Mouse (Mus musculus) forebrain, embryonic 10.5 days (tissue): ENCODE data around the gene Nmrk2. TPM values are rescaled to one million over a fixed set of nuclear protein-coding genes. Genes with fewer than 3 reads are reported as not detected.

Source experiments
- DNase-seq: peaks from one replicate; pipeline ENCODE4 v3.0.0-alpha.2; 2017; ENCODE audit warnings: low spot score; ENCODE audit errors: extremely low spot score
- H3K27ac ChIP-seq: fragments of 300-500 bp; sonication (generic); 2 replicates; pipeline ENCODE4 v1.5.1; 2016; ENCODE audit warnings: mild to moderate bottlenecking
- H3K27me3 ChIP-seq: fragments of 300-500 bp; sonication (generic); 2 replicates; pipeline ENCODE4 v1.6.1; 2016; ENCODE audit warnings: mild to moderate bottlenecking; ENCODE audit not compliant: poor library complexity, severe bottlenecking
- H3K36me3 ChIP-seq: fragments of 300-500 bp; sonication (generic); replicated peaks from 2 replicates; pipeline ENCODE4 v1.6.1; 2016; ENCODE audit warnings: mild to moderate bottlenecking, moderate library complexity
- H3K4me1 ChIP-seq: fragments of 300-500 bp; sonication (generic); 2 replicates; pipeline ENCODE4 v1.6.1; 2016
- H3K4me3 ChIP-seq: fragments of 300-500 bp; sonication (generic); 2 replicates; pipeline ENCODE4 v1.5.1; 2016; ENCODE audit warnings: mild to moderate bottlenecking, moderate library complexity
- H3K9me3 ChIP-seq: fragments of 300-500 bp; sonication (generic); 2 replicates; pipeline ENCODE4 v1.6.1; 2016; ENCODE audit warnings: mild to moderate bottlenecking, moderate library complexity
- WGBS: fragments of 180-500 bp; shearing (Covaris S2); methylation state at CpG from one replicate; pipeline ENCODE4 v1.1.7; 2016; 5-methylcytosine and 5-hydroxymethylcytosine counted together
- polyA plus RNA-seq: library from polyadenylated mRNA; unstranded; fragments of >200 nt; fragmentation: Nextera tagmentation; extraction: Ambion mirVana; gene quantifications from 2 replicates; pipeline ENCODE4 v1.2.1, GENCODE M21; 2016

Gene Nmrk2
- polyA plus RNA-seq, 1 experiment from 2014 or later, result not detected

- H3K4me3 ChIP-seq, result peak within 1 kb of the TSS; percentile 88
- H3K9me3 ChIP-seq, result no peaks in the 10 kb centered on the region
- peak; percentile 100 for DNase-seq
- no peaks in the 10 kb centered on the region for H3K27me3 ChIP-seq
- 1% methylated on average over 64 of the region's 64 CpGs for WGBS
- peaks cover 41% of the 10 kb centered on the region for H3K4me1 ChIP-seq
- peak within 1 kb of the TSS; percentile 90 for H3K27ac ChIP-seq
- peaks cover 31% of the 10 kb centered on the region for H3K36me3 ChIP-seq
Measured at GRCm38 (mm10) chr10:81167200-81168086, 34.4 kb downstream of the Nmrk2 start, which contains the start of gene Pias4. Gene Pias4 (minus strand): TSS chr10:81167923.

GRCm38 (mm10) chr10:81165118-81165517, 36.7 kb downstream of the Nmrk2 start:
- Histone ChIP-seq H3K4me3 (no peak overlapping the region), H3K9me3 (no peaks in the 10 kb centered on the region), H3K36me3 (peaks cover 54% of the 10 kb centered on the region), H3K27me3 (no peaks in the 10 kb centered on the region), H3K27ac (no peak overlapping the region), H3K4me1 (peaks cover 48% of the 10 kb centered on the region)
- 90% methylated on average over 8 of the region's 8 CpGs for WGBS
- DNase-seq, result no peak

GRCm38 (mm10) chr10:81162318-81162652, 39.6 kb downstream of the Nmrk2 start:
- Histone ChIP-seq H3K4me1 (peaks cover 29% of the 10 kb centered on the region), H3K27ac (no peak overlapping the region), H3K9me3 (no peaks in the 10 kb centered on the region), H3K36me3 (peaks cover 81% of the 10 kb centered on the region), H3K27me3 (no peaks in the 10 kb centered on the region), H3K4me3 (no peak overlapping the region)
- DNase-seq, result no peak
- 77% methylated on average over 2 of the region's 2 CpGs for WGBS

- Histone ChIP-seq H3K9me3 (no peaks in the 10 kb centered on the region), H3K4me3 (no peak overlapping the region), H3K27me3 (no peaks in the 10 kb centered on the region), H3K27ac (no peak overlapping the region), H3K4me1 (peaks cover 25% of the 10 kb centered on the region), H3K36me3 (peaks cover 86% of the 10 kb centered on the region)
- 91% methylated on average over 8 of the region's 8 CpGs for WGBS
- DNase-seq, result no peak
Measured at GRCm38 (mm10) chr10:81161602-81162317, 40.1 kb downstream of the Nmrk2 start.

- peaks cover 87% of the 10 kb centered on the region for H3K36me3 ChIP-seq
- peaks cover 8% of the 10 kb centered on the region for H3K4me1 ChIP-seq
- H3K27me3 ChIP-seq, result no peaks in the 10 kb centered on the region
- H3K9me3 ChIP-seq, result no peaks in the 10 kb centered on the region
- no peak overlapping the region for H3K4me3 ChIP-seq
- WGBS, result 86% methylated on average over 6 of the region's 6 CpGs
- H3K27ac ChIP-seq, result no peak overlapping the region
- no peak for DNase-seq
Measured at GRCm38 (mm10) chr10:81154736-81155135, 47.1 kb downstream of the Nmrk2 start.

GRCm38 (mm10) chr10:81154313-81154712, 47.5 kb downstream of the Nmrk2 start:
- DNase-seq, result no peak
- no peaks in the 10 kb centered on the region for H3K9me3 ChIP-seq
- WGBS, result 91% methylated on average over 12 of the region's 12 CpGs
- H3K36me3 ChIP-seq, result peaks cover 89% of the 10 kb centered on the region
- H3K27me3 ChIP-seq, result no peaks in the 10 kb centered on the region
- H3K27ac ChIP-seq, result 0 out of 2 replicates have a peak overlapping the region, but pooled peaks have one; percentile 5
- peaks cover 8% of the 10 kb centered on the region for H3K4me1 ChIP-seq
- H3K4me3 ChIP-seq, result no peak overlapping the region

- 78% methylated on average over 12 of the region's 12 CpGs for whole genome bisulfite sequencing
- Histone ChIP-seq H3K36me3 (peaks cover 89% of the 10 kb centered on the region), H3K27me3 (no peaks in the 10 kb centered on the region), H3K4me1 (peaks cover 8% of the 10 kb centered on the region), H3K27ac (no peak overlapping the region), H3K4me3 (no peak overlapping the region), H3K9me3 (no peaks in the 10 kb centered on the region)
- no peak for DNase-seq
Measured at GRCm38 (mm10) chr10:81152609-81153008, 49.2 kb downstream of the Nmrk2 start.

GRCm38 (mm10) chr10:81151261-81151660, 50.6 kb downstream of the Nmrk2 start:
- no peak overlapping the region for H3K27ac ChIP-seq
- no peaks in the 10 kb centered on the region for H3K27me3 ChIP-seq
- no peaks in the 10 kb centered on the region for H3K9me3 ChIP-seq
- H3K4me1 ChIP-seq, result peaks cover 8% of the 10 kb centered on the region
- H3K36me3 ChIP-seq, result peaks cover 89% of the 10 kb centered on the region
- H3K4me3 ChIP-seq, result no peak overlapping the region
- 84% methylated on average over 6 of the region's 6 CpGs for WGBS
- no peak for DNase-seq

Other genes with a start within 250 kb of the Nmrk2 start
- gene Gng7, start 187.1 kb downstream of the Nmrk2 start, polyA plus RNA-seq, result 6.3 and 6.9 TPM in 2 replicates
- 2.1 and 2.5 TPM in 2 replicates for gene Diras1, start 176.4 kb downstream of the Nmrk2 start, polyA plus RNA-seq
- gene Slc39a3, start 164.6 kb downstream of the Nmrk2 start, polyA plus RNA-seq, result 15.7 and 15.8 TPM in 2 replicates
- 285 and 286 TPM in 2 replicates for gene Sgta, start 141.9 kb downstream of the Nmrk2 start, polyA plus RNA-seq
- gene Thop1, start 132.0 kb downstream of the Nmrk2 start, polyA plus RNA-seq, result 106 and 114 TPM in 2 replicates
- 0.14 and 0.22 TPM in 2 replicates for gene Creb3l3, start 103.2 kb downstream of the Nmrk2 start, polyA plus RNA-seq
- 186 and 206 TPM in 2 replicates for gene Map2k2, start 96.1 kb downstream of the Nmrk2 start, polyA plus RNA-seq
- 6.8 and 7.5 TPM in 2 replicates for gene Zbtb7a, start 66.8 kb downstream of the Nmrk2 start, polyA plus RNA-seq
- 56.2 and 58.7 TPM in 2 replicates for gene Pias4, start 34.1 kb downstream of the Nmrk2 start, polyA plus RNA-seq
- gene Eef2, start 25.4 kb downstream of the Nmrk2 start, polyA plus RNA-seq, result 596 and 599 TPM in 2 replicates
- gene Dapk3, start 19.0 kb downstream of the Nmrk2 start, polyA plus RNA-seq, result 41.6 and 44.9 TPM in 2 replicates
- not detected in 2 replicates for gene 4930442H23Rik, start 18.2 kb downstream of the Nmrk2 start, polyA plus RNA-seq
- gene Atcay, start 28.8 kb upstream of the Nmrk2 start, polyA plus RNA-seq, result 5.3 and 6.7 TPM in 2 replicates
- 2.4 and 2.7 TPM in 2 replicates for gene Zfr2, start 31.1 kb upstream of the Nmrk2 start, polyA plus RNA-seq
- gene Matk, start 50.9 kb upstream of the Nmrk2 start, polyA plus RNA-seq, result 3.7 and 5.0 TPM in 2 replicates
- 217 TPM in 2 replicates for gene Mrpl54, start 64.9 kb upstream of the Nmrk2 start, polyA plus RNA-seq
- 51.9 and 52.1 TPM in 2 replicates for gene Apba3, start 64.9 kb upstream of the Nmrk2 start, polyA plus RNA-seq
- gene Tjp3, start 89.5 kb upstream of the Nmrk2 start, polyA plus RNA-seq, result 8.8 and 10.1 TPM in 2 replicates
- gene Pip5k1c, start 90.9 kb upstream of the Nmrk2 start, polyA plus RNA-seq, result 60.6 and 62.1 TPM in 2 replicates
- gene Cactin, start 119.1 kb upstream of the Nmrk2 start, polyA plus RNA-seq, result 56.0 and 56.7 TPM in 2 replicates
- gene Tbxa2r, start 126.7 kb upstream of the Nmrk2 start, polyA plus RNA-seq, result 2.4 and 3.0 TPM in 2 replicates
- not detected in 2 replicates for gene Gipc3, start 141.2 kb upstream of the Nmrk2 start, polyA plus RNA-seq
- gene Hmg20b, start 148.4 kb upstream of the Nmrk2 start, polyA plus RNA-seq, result 101 and 108 TPM in 2 replicates
- gene Mfsd12, start 155.4 kb upstream of the Nmrk2 start, polyA plus RNA-seq, result 6.7 and 7.5 TPM in 2 replicates
- gene 4930404N11Rik, start 163.8 kb upstream of the Nmrk2 start, polyA plus RNA-seq, result 0.35 and 0.52 TPM in 2 replicates
- 135 and 139 TPM in 2 replicates for gene Fzr1, start 176.5 kb upstream of the Nmrk2 start, polyA plus RNA-seq
- 96.8 and 97.9 TPM in 2 replicates for gene Dohh, start 182.4 kb upstream of the Nmrk2 start, polyA plus RNA-seq
- gene Gm48551, start 182.4 kb upstream of the Nmrk2 start, polyA plus RNA-seq, result 2.6 and 3.1 TPM in 2 replicates
- gene Gm48552, start 187.0 kb upstream of the Nmrk2 start, polyA plus RNA-seq, result 0.78 and 1.4 TPM in 2 replicates
- 1.6 and 1.9 TPM in 2 replicates for gene Smim24, start 191.0 kb upstream of the Nmrk2 start, polyA plus RNA-seq